Mouse (Mus musculus) heart, embryonic 15.5 days (tissue): ENCODE measurements around the gene Cyp2d10. TPM values are rescaled to one million over a fixed set of nuclear protein-coding genes. Genes with fewer than 3 reads are reported as not detected.
A peak's percentile ranks its signal among the peaks of the same experiment; 100 is the strongest.
"Not testable (repeated sequence)": the region's sequence is repeated elsewhere in the genome, so short reads cannot be mapped to it uniquely, and the experiment has no call there.

Experiments used
- ATAC-seq: fragments of 200-750 bp; cut with Nextera tagmentation; replicated peaks from 2 replicates; pipeline ENCODE4 v1.8.0; 2017; ENCODE audit warnings: low read depth, moderate TSS enrichment; ENCODE audit not compliant: insufficient number of reproducible peaks, insufficient read depth, low FRiP score
- H3K27ac ChIP-seq: fragments of 300-500 bp; sonication (generic); 2 replicates; pipeline ENCODE4 v1.5.1; 2015; ENCODE audit warnings: mild to moderate bottlenecking, inconsistent platforms
- H3K27me3 ChIP-seq: fragments of 300-500 bp; sonication (generic); 2 replicates; pipeline ENCODE4 v1.6.1; 2015; ENCODE audit warnings: inconsistent platforms
- H3K36me3 ChIP-seq: fragments of 300-500 bp; sonication (generic); 2 replicates; pipeline ENCODE4 v1.6.1; 2015; ENCODE audit warnings: mild to moderate bottlenecking, inconsistent platforms
- H3K4me1 ChIP-seq: fragments of 300-500 bp; sonication (generic); replicated peaks from 2 replicates; pipeline ENCODE4 v1.6.1; 2015; ENCODE audit warnings: inconsistent platforms
- H3K4me2 ChIP-seq: fragments of 300-500 bp; sonication (generic); 2 replicates; pipeline ENCODE4 v1.6.1; 2015; ENCODE audit warnings: inconsistent platforms, mild to moderate bottlenecking, moderate library complexity
- H3K4me3 ChIP-seq: fragments of 300-500 bp; sonication (generic); 2 replicates; pipeline ENCODE4 v1.5.1; 2015; ENCODE audit warnings: mild to moderate bottlenecking, inconsistent platforms
- H3K9ac ChIP-seq: fragments of 300-500 bp; sonication (generic); 2 replicates; pipeline ENCODE4 v1.6.1; 2015; ENCODE audit warnings: mild to moderate bottlenecking, inconsistent platforms
- H3K9me3 ChIP-seq: fragments of 300-500 bp; sonication (generic); replicated peaks from 2 replicates; pipeline ENCODE4 v1.6.1; 2016; ENCODE audit warnings: inconsistent platforms
- WGBS: fragments of 180-500 bp; shearing (Covaris S2); methylation state at CpG from one replicate; pipeline ENCODE4 v1.1.7; 2015; ENCODE audit warnings: mixed read lengths; 5-methylcytosine and 5-hydroxymethylcytosine counted together
- polyA plus RNA-seq: library from polyadenylated mRNA; unstranded; fragments of >200 nt; fragmentation: Nextera tagmentation; extraction: Ambion mirVana; gene quantifications from 2 replicates; pipeline ENCODE4 v1.2.1, GENCODE M21; 2015

The Cyp2d10 gene
- polyA plus RNA-seq, 1 experiment from 2014 or later = not detected

DNA sequence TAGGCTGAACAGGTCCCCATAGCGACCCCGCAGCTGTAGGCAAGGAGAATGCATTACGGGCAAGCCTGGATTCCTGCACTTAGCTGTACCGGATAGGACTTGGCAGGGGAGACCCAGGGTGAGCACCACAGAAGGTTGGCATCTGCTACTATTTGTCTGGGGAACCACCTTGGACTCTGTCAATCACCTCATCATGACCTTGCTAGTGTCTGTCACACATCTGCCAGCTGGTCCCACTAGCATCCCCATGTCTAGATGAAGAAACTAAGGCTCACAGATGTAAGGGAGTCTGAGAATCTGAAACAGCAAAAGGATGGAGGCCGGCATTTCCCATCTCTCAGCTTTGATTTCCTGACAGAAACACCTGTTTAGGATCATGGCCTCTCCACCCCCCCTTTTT, 32.6 kb downstream of the Cyp2d10 start:
- H3K36me3 ChIP-seq = no peaks in the 10 kb centered on the region
- no peak overlapping the region for H3K4me3 ChIP-seq
- H3K27ac ChIP-seq = no peak overlapping the region
- no peak overlapping the region for H3K9ac ChIP-seq
- no peaks in the 10 kb centered on the region for H3K27me3 ChIP-seq
- 81% methylated on average over 5 of the region's 5 CpGs for WGBS
- ATAC-seq = no peak
- no peak overlapping the region for H3K4me2 ChIP-seq
- H3K4me1 ChIP-seq = peaks cover 31% of the 10 kb centered on the region
- no peaks in the 10 kb centered on the region for H3K9me3 ChIP-seq

GRCm38 (mm10) chr15:82372991-82373390, 34.0 kb downstream of the Cyp2d10 start:
- no peak overlapping the region for H3K27ac ChIP-seq
- ATAC-seq = no peak
- no peaks in the 10 kb centered on the region for H3K9me3 ChIP-seq
- WGBS = 83% methylated on average over 5 of the region's 5 CpGs
- H3K4me1 ChIP-seq = peaks cover 23% of the 10 kb centered on the region
- no peaks in the 10 kb centered on the region for H3K27me3 ChIP-seq
- H3K36me3 ChIP-seq = peaks cover 3% of the 10 kb centered on the region; the same call in 1 of the 2 replicates
- no peak overlapping the region for H3K9ac ChIP-seq
- no peak overlapping the region for H3K4me3 ChIP-seq
- no peak overlapping the region for H3K4me2 ChIP-seq

DNA sequence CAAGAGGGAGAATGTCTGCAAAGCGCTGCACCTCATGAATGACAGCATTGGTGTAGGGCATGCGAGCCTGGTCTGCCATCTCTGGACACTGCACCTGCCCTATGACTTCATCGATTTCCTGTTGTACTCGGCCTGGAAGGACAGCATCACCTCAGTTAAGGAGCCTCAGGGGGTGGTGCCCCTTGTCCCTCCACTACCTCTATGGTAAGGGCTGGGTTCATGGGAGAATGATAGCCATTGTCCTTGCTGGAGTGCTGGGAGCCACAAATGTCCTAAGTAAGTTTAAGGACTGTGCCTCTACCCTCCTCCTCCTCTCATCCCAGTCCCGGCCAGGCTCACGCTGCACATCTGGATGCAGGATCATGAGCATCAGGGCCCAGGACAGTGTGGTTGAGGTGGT, 34.5 kb downstream of the Cyp2d10 start:
- WGBS = 85% methylated on average over 6 of the region's 6 CpGs
- H3K4me2 ChIP-seq = no peak overlapping the region
- H3K9me3 ChIP-seq = no peaks in the 10 kb centered on the region
- no peak for ATAC-seq
- H3K4me1 ChIP-seq = peaks cover 17% of the 10 kb centered on the region
- H3K9ac ChIP-seq = no peak overlapping the region
- H3K27me3 ChIP-seq = no peaks in the 10 kb centered on the region
- H3K27ac ChIP-seq = no peak overlapping the region
- H3K4me3 ChIP-seq = no peak overlapping the region
- H3K36me3 ChIP-seq = peaks cover 3% of the 10 kb centered on the region; the same call in 1 of the 2 replicates

- no peak for ATAC-seq
- no peak overlapping the region for H3K4me2 ChIP-seq
- WGBS = 83% methylated on average over 1 of the region's 1 CpGs
- no peak overlapping the region for H3K4me3 ChIP-seq
- H3K27ac ChIP-seq = no peak overlapping the region
- H3K9me3 ChIP-seq = no peaks in the 10 kb centered on the region
- H3K9ac ChIP-seq = no peak overlapping the region
- peaks cover 3% of the 10 kb centered on the region; the same call in 1 of the 2 replicates for H3K36me3 ChIP-seq
- H3K4me1 ChIP-seq = 0 out of 2 replicates have a peak, but pooled peaks cover 2% of the 10 kb centered on the region
- H3K27me3 ChIP-seq = no peaks in the 10 kb centered on the region
Observed at GRCm38 (mm10) chr15:82368851-82369250, 38.1 kb downstream of the Cyp2d10 start.

DNA sequence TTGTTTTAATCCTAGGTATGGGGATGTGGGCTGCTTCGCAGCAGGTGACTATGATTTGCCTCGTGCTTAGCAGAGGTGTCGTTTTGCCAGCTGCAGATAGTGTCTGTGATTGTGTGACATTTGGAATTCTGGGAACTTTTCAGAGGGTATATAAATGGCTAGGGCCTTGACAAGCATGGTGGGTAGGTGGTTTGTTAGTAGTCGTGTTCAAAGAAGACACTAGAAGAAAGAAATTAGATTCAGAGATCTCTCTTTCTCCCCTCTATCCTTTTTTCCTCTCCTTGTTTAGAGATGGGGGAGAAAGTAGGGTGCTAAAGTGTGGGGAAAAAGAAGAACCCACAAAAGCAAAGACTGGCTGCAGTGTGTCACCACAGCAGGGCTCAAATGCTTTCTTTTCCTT, 38.8 kb downstream of the Cyp2d10 start:
- H3K27ac ChIP-seq = no peak overlapping the region
- no peak overlapping the region for H3K4me2 ChIP-seq
- no peaks in the 10 kb centered on the region for H3K27me3 ChIP-seq
- 80% methylated on average over 4 of the region's 4 CpGs for WGBS
- peaks cover 3% of the 10 kb centered on the region; the same call in 1 of the 2 replicates for H3K36me3 ChIP-seq
- H3K4me3 ChIP-seq = no peak overlapping the region
- H3K9me3 ChIP-seq = no peaks in the 10 kb centered on the region
- no peak overlapping the region for H3K9ac ChIP-seq
- 0 out of 2 replicates have a peak, but pooled peaks cover 2% of the 10 kb centered on the region for H3K4me1 ChIP-seq
- ATAC-seq = no peak

DNA sequence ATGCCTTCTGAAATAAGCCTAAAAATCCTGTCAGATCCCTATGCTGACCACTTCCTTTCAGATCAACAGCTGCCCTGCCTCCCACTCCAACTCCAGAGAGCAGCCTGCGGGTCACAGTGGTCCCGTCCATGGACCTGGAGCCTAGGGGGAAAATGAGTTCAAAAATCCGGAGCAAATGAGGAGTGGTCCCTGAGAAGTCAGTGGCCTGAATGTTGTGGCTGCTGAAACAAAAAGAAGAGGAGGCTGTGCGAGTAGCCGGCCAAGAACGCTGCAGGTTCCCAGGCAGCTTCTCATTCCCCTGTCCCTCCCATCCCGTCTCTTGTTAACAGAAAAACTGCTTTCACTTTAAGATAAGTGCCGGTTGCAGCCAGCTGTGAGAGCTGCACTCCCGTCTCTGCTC, 42.4 kb downstream of the Cyp2d10 start:
- not testable (repeated sequence) for H3K36me3 ChIP-seq, H3K27me3 ChIP-seq, ATAC-seq, H3K4me3 ChIP-seq, H3K4me1 ChIP-seq, H3K9ac ChIP-seq, H3K9me3 ChIP-seq
- Histone ChIP-seq H3K27ac (peak overlapping the region; percentile 57; the same call in 1 of the 2 replicates), H3K4me2 (peak overlapping the region; percentile 45; the same call in 1 of the 2 replicates)
- WGBS = 8% methylated on average over 5 of the region's 9 CpGs

GRCm38 (mm10) chr15:82363801-82364200, 43.2 kb downstream of the Cyp2d10 start:
- not testable (repeated sequence) for H3K27ac ChIP-seq, H3K9ac ChIP-seq, H3K4me3 ChIP-seq, ATAC-seq, H3K36me3 ChIP-seq, H3K9me3 ChIP-seq, H3K27me3 ChIP-seq, H3K4me2 ChIP-seq
- whole genome bisulfite sequencing = 52% methylated on average over 11 of the region's 12 CpGs
- peaks cover 12% of the 10 kb centered on the region for H3K4me1 ChIP-seq

GRCm38 (mm10) chr15:82362234-82362633, 44.8 kb downstream of the Cyp2d10 start:
- Histone ChIP-seq H3K27me3 (no peaks in the 10 kb centered on the region), H3K4me1 (peaks cover 18% of the 10 kb centered on the region), H3K9me3 (no peaks in the 10 kb centered on the region), H3K36me3 (no peaks in the 10 kb centered on the region), H3K9ac (no peak overlapping the region), H3K4me2 (no peak overlapping the region), H3K4me3 (no peak overlapping the region), H3K27ac (peak overlapping the region; percentile 78)
- ATAC-seq = peak; percentile 75
- WGBS = 59% methylated on average over 4 of the region's 4 CpGs

GRCm38 (mm10) chr15:82361459-82362018, 45.5 kb downstream of the Cyp2d10 start:
- 54% methylated on average over 11 of the region's 11 CpGs for WGBS
- Histone ChIP-seq H3K36me3 (no peaks in the 10 kb centered on the region), H3K4me3 (no peak overlapping the region), H3K27ac (peak overlapping the region; percentile 78), H3K4me1 (peaks cover 18% of the 10 kb centered on the region), H3K4me2 (no peak overlapping the region), H3K27me3 (no peaks in the 10 kb centered on the region), H3K9ac (0 out of 2 replicates have a peak overlapping the region, but pooled peaks have one; percentile 4), H3K9me3 (no peaks in the 10 kb centered on the region)
- ATAC-seq = peak; percentile 69

DNA sequence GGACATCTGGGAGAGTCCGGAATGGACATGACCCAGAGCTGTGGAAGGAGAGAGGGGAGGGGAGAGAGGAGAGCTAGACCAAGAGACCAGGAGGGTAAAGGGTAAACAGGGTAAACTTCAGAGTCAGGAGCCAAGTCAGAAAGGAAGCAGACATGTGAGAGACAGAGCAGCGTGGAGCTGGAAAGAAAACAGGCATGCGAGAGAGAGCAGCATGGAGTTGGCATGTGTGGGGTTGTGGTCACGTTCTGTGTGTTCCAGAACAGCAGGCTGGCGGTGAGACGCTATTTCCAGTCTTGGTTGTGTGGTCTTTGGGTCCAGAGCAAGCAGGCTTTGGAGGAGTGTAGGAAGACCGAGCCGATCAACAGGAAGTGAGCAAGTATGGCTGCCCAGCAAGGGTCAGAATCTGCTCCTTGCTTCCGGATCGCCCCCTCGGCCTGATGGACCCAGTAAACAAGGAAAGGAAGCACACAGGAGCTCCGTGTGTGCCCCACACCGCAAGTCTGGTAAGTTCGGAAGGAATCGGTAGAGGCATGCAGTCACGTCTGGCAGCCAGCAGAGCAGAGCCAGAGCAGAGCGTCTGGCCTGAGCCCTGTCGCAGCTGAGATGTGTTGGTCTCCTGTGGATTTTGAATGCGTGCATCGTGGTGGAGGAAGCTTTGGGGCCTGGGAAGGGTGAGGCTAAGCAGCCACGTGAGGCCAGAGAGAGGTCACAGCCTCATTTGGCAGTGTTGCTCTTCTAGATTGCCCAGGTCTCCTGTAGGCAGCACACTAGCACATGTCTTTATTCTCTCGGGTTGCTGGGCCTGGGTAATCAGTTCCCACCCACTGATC, 48.3 kb downstream of the Cyp2d10 start:
- ATAC-seq = no peak
- Histone ChIP-seq H3K9ac (0 out of 2 replicates have a peak overlapping the region, but pooled peaks have one; percentile 19), H3K27me3 (no peaks in the 10 kb centered on the region), H3K4me1 (peaks cover 22% of the 10 kb centered on the region), H3K9me3 (no peaks in the 10 kb centered on the region), H3K4me3 (no peak overlapping the region), H3K36me3 (no peaks in the 10 kb centered on the region), H3K4me2 (peak overlapping the region; percentile 26; the same call in 1 of the 2 replicates), H3K27ac (peak overlapping the region; percentile 62)
- 48% methylated on average over 22 of the region's 22 CpGs for WGBS

GRCm38 (mm10) chr15:82354126-82354945, 52.7 kb downstream of the Cyp2d10 start, which contains the start of gene Ndufa6:
Gene Ndufa6, minus strand, starts transcription at chr15:82354322.
- peak; percentile 99 for ATAC-seq
- 2% methylated on average over 57 of the region's 57 CpGs for WGBS
- Histone ChIP-seq H3K9ac (peak within 1 kb of the TSS; percentile 98), H3K4me2 (peak within 1 kb of the TSS; percentile 81), H3K27ac (peak within 1 kb of the TSS; percentile 91), H3K36me3 (peaks cover 19% of the 10 kb centered on the region), H3K4me1 (peaks cover 35% of the 10 kb centered on the region), H3K9me3 (no peaks in the 10 kb centered on the region), H3K27me3 (no peaks in the 10 kb centered on the region), H3K4me3 (peak within 1 kb of the TSS; percentile 88)
